Mouse (Mus musculus) forebrain, embryonic 14.5 days (tissue): ENCODE data around the gene Mrps9. TPM values are rescaled to one million over a fixed set of nuclear protein-coding genes. Genes with fewer than 3 reads are reported as not detected.
"Not testable (repeated sequence)": the region's sequence is repeated elsewhere in the genome, so short reads cannot be mapped to it uniquely, and the experiment has no call there.

Experiments used
- ATAC-seq: fragments of 200-750 bp; cut with Nextera tagmentation; 2 replicates; pipeline ENCODE4 v1.8.0; 2017; ENCODE audit warnings: mild to moderate bottlenecking, moderate library complexity
- DNase-seq: peaks from one replicate; pipeline ENCODE4 v3.0.0-alpha.2; 2015; ENCODE audit warnings: low spot score
- H3K27ac ChIP-seq: fragments of 300-500 bp; sonication (generic); 2 replicates; pipeline ENCODE4 v1.5.1; 2014; ENCODE audit warnings: low read depth, mild to moderate bottlenecking, control low read depth, low read length, moderate library complexity
- H3K27me3 ChIP-seq: fragments of 300-500 bp; sonication (generic); replicated peaks from 2 replicates; pipeline ENCODE4 v1.6.1; 2014; ENCODE audit warnings: low read length, control low read depth, mixed read lengths; ENCODE audit not compliant: control insufficient read depth, insufficient read depth
- H3K36me3 ChIP-seq: fragments of 300-500 bp; sonication (generic); 2 replicates; pipeline ENCODE4 v1.6.1; 2014; ENCODE audit warnings: low read length, control low read depth; ENCODE audit not compliant: control insufficient read depth, insufficient read depth
- H3K4me1 ChIP-seq: fragments of 300-500 bp; sonication (generic); 2 replicates; pipeline ENCODE4 v1.6.1; 2014; ENCODE audit warnings: antibody characterized with exemption, low read length, control low read depth; ENCODE audit not compliant: control insufficient read depth, insufficient read depth
- H3K4me2 ChIP-seq: fragments of 300-500 bp; sonication (generic); 2 replicates; pipeline ENCODE4 v1.6.1; 2014; ENCODE audit warnings: mild to moderate bottlenecking, control low read depth, low read length
- H3K4me3 ChIP-seq: fragments of 300-500 bp; sonication (generic); 2 replicates; pipeline ENCODE4 v1.5.1; 2014; ENCODE audit warnings: low read depth, low read length, control low read depth
- H3K9ac ChIP-seq: fragments of 300-500 bp; sonication (generic); 2 replicates; pipeline ENCODE4 v1.6.1; 2014; ENCODE audit warnings: mild to moderate bottlenecking, low read length, control low read depth, moderate library complexity
- H3K9me3 ChIP-seq: fragments of 300-500 bp; sonication (generic); replicated peaks from 2 replicates; pipeline ENCODE4 v1.6.1; 2016; ENCODE audit warnings: low read length, control low read depth, mixed read lengths; ENCODE audit not compliant: control insufficient read depth
- WGBS: fragments of 180-500 bp; shearing (Covaris S2); extraction: QIAGEN DNeasy Blood & Tissue Kit; methylation state at CpG from one replicate; pipeline ENCODE4 v1.1.7; 2014; 5-methylcytosine and 5-hydroxymethylcytosine counted together
- polyA plus RNA-seq: library from polyadenylated mRNA; unstranded; fragments of >200 nt; fragmentation: Nextera tagmentation; extraction: Ambion mirVana; gene quantifications from 2 replicates; pipeline ENCODE4 v1.2.1, GENCODE M21; 2014

Mrps9 gene
- polyA plus RNA-seq, 1 experiment from 2014 or later = 48.0 TPM

DNA sequence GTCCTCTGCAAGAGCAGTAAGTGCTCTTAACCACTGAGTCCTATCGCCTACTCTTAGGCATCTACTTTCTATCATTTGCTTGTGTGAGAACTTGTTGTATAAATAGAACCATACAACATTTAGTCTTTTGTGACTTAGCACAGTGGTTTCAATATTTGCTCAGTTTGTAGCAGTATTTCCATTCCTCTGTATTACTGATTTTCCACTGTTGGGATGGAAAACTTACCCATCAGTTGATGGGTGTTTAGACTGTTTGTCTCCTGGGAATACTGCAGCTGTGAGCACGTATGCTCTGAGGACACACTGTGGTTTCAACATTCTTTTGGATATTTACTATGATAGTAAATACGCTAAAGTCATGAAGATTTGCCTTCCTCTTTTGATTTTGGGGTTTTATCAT lies 16.2 kb downstream of the Mrps9 start:
- H3K27me3 ChIP-seq = no peaks in the 10 kb centered on the region
- 95% methylated on average over 3 of the region's 3 CpGs for WGBS
- H3K4me1 ChIP-seq = no peaks in the 10 kb centered on the region
- no peak overlapping the region for H3K4me2 ChIP-seq
- H3K27ac ChIP-seq = no peak overlapping the region
- DNase-seq = no peak
- H3K4me3 ChIP-seq = no peak overlapping the region
- H3K9me3 ChIP-seq = no peaks in the 10 kb centered on the region
- ATAC-seq = no peak
- peaks cover 18% of the 10 kb centered on the region; the same call in 1 of the 2 replicates for H3K36me3 ChIP-seq
- H3K9ac ChIP-seq = no peak overlapping the region

DNA sequence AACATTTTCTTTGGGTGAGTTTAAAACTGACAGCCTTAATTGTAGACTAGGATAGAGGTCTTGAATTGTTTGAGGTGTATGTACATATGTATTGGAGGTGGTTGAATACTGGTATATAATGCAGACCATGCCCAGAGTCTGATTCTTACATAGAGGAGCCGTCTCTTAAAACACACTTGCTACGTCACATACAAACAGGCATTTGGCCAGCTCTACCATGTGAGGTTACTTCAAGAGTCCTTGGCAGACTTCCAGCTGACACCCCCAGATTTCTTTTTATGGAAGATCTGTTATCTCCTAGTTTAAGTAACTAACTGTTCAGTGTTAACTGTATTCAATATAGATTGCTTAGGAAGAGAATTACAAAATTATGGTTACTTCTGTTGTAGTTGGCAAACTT lies 23.1 kb downstream of the Mrps9 start:
- peaks cover 5% of the 10 kb centered on the region; the same call in 1 of the 2 replicates for H3K4me1 ChIP-seq
- DNase-seq = peak; percentile 25
- no peak overlapping the region for H3K27ac ChIP-seq
- H3K36me3 ChIP-seq = no peaks in the 10 kb centered on the region
- no peak overlapping the region for H3K4me3 ChIP-seq
- WGBS = 62% methylated on average over 2 of the region's 2 CpGs
- H3K27me3 ChIP-seq = no peaks in the 10 kb centered on the region
- H3K4me2 ChIP-seq = no peak overlapping the region
- ATAC-seq = no peak
- no peak overlapping the region for H3K9ac ChIP-seq
- no peaks in the 10 kb centered on the region for H3K9me3 ChIP-seq

- no peak overlapping the region for H3K4me3 ChIP-seq
- H3K36me3 ChIP-seq = no peaks in the 10 kb centered on the region
- DNase-seq (no peak), ATAC-seq (no peak)
- no peak overlapping the region for H3K9ac ChIP-seq
- no peaks in the 10 kb centered on the region for H3K27me3 ChIP-seq
- no peak overlapping the region for H3K4me2 ChIP-seq
- peaks cover 5% of the 10 kb centered on the region; the same call in 1 of the 2 replicates for H3K4me1 ChIP-seq
- WGBS = 81% methylated on average over 5 of the region's 5 CpGs
- H3K9me3 ChIP-seq = no peaks in the 10 kb centered on the region
- H3K27ac ChIP-seq = no peak overlapping the region
These were observed 24.2 kb downstream of the Mrps9 start for GRCm38 (mm10) chr1:42875271-42875670.

DNA sequence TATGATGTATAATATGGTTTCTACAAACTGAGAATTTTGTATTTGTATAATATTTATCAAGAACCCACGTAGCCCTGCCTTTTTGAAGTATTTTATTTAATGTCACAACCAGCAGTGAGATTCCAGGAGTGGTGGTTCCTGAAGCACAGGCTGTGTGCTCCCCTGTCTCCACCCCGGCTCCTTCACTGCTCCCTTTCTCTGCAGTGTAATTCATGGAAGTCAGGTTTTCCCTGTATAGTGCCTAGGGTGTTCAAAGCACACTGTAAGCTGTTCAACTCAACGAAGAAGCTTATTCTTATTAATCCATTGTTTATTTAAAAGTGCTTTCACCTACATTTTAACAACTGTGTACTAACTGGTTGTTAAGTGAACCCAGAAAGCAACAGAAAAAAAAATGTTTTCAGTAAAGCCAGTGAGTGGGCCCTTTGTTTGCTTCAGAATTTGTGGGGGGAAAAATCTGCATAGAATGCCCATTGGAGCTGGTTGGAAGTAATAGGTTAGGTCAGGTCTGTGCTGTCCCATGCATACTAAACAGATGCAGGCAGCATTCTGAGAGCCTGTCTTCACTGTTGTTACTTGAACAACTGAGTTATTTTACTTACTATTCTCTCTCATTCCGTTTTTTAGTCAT lies 25.5 kb downstream of the Mrps9 start:
- WGBS = 58% methylated on average over 4 of the region's 4 CpGs

GRCm38 (mm10) chr1:42877264-42877663 lies 26.2 kb downstream of the Mrps9 start:
- Histone ChIP-seq H3K27me3 (no peaks in the 10 kb centered on the region), H3K4me2 (peak overlapping the region; percentile 25), H3K4me1 (peaks cover 5% of the 10 kb centered on the region; the same call in 1 of the 2 replicates), H3K36me3 (no peaks in the 10 kb centered on the region), H3K9me3 (no peaks in the 10 kb centered on the region), H3K27ac (peak overlapping the region; percentile 23; the same call in 1 of the 2 replicates), H3K4me3 (no peak overlapping the region), H3K9ac (peak overlapping the region; percentile 30; the same call in 1 of the 2 replicates)
- peak; percentile 72 for DNase-seq
- 49% methylated on average over 10 of the region's 10 CpGs for WGBS
- ATAC-seq = peak; percentile 86

More for the DNA sequence above, 25.5 kb downstream of the Mrps9 start:
- Histone ChIP-seq H3K36me3 (no peaks in the 10 kb centered on the region), H3K9ac (no peak overlapping the region), H3K4me3 (no peak overlapping the region), H3K4me1 (peaks cover 5% of the 10 kb centered on the region; the same call in 1 of the 2 replicates), H3K27me3 (no peaks in the 10 kb centered on the region), H3K9me3 (no peaks in the 10 kb centered on the region), H3K4me2 (peak overlapping the region; percentile 25; the same call in 1 of the 2 replicates), H3K27ac (peak overlapping the region; percentile 23; the same call in 1 of the 2 replicates)
- DNase-seq (peak; percentile 28), ATAC-seq (peak; percentile 53; the same call in 1 of the 2 replicates)

GRCm38 (mm10) chr1:42878851-42879250 lies 27.8 kb downstream of the Mrps9 start:
- Histone ChIP-seq H3K27me3 (no peaks in the 10 kb centered on the region), H3K9me3 (no peaks in the 10 kb centered on the region), H3K4me1 (peaks cover 5% of the 10 kb centered on the region; the same call in 1 of the 2 replicates), H3K4me3 (no peak overlapping the region), H3K9ac (no peak overlapping the region), H3K36me3 (no peaks in the 10 kb centered on the region), H3K4me2 (no peak overlapping the region), H3K27ac (no peak overlapping the region)
- ATAC-seq (no peak), DNase-seq (no peak)
- WGBS = 91% methylated on average over 5 of the region's 5 CpGs

DNA sequence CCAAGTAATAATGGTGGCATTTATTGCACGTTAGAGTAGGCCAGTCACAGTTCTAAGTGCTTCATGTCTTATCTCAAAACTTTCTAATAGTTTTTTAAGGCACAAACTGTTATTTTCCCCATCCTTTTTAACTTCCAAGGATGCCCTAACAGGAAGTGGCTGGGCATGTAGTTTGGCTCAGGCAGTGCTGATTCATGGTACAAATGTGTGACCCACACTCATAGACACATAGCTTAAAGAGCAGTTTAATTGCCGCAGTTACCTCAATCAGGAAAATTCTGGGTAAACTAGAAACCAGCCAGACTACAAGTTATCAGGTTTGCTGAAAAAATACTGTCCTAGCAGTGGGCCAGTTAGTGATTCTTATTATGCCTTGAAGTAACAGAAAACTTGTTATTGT lies 31.2 kb downstream of the Mrps9 start:
- H3K9ac ChIP-seq = no peak overlapping the region
- WGBS = 96% methylated on average over 2 of the region's 2 CpGs
- H3K4me3 ChIP-seq = no peak overlapping the region
- no peak overlapping the region for H3K27ac ChIP-seq
- H3K27me3 ChIP-seq = no peaks in the 10 kb centered on the region
- H3K9me3 ChIP-seq = no peaks in the 10 kb centered on the region
- DNase-seq = no peak
- H3K36me3 ChIP-seq = no peaks in the 10 kb centered on the region
- no peaks in the 10 kb centered on the region for H3K4me1 ChIP-seq
- ATAC-seq = no peak
- no peak overlapping the region for H3K4me2 ChIP-seq

GRCm38 (mm10) chr1:42883418-42883817 lies 32.4 kb downstream of the Mrps9 start:
- ATAC-seq, H3K9ac ChIP-seq, DNase-seq, H3K4me2 ChIP-seq, H3K4me3 ChIP-seq, H3K27me3 ChIP-seq, H3K27ac ChIP-seq, H3K4me1 ChIP-seq, H3K9me3 ChIP-seq, H3K36me3 ChIP-seq: not testable (repeated sequence)
- WGBS = 100% methylated on average over 1 of the region's 2 CpGs

DNA sequence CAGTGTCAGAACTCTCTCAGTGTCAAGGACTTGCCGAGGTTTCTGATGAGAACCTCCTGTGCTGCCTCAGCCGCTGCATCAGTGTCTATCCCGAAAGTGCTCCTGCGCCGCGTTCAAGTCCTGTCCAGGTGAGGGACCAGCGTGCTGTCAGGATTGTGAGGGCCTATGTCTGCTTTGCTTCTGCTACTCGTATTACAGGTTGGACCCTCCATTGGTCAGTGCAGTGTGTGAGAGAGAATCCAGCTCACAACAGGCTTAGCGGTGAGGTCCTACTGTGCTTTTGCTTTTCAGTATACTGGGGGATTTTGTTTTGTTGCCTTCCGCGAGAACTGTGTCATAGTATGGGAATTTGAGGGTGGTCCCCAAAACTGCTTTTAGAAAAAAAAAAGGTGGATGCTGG lies 36.8 kb downstream of the Mrps9 start:
- Histone ChIP-seq H3K9me3 (no peaks in the 10 kb centered on the region), H3K9ac (no peak overlapping the region), H3K4me1 (peaks cover 11% of the 10 kb centered on the region), H3K4me2 (no peak overlapping the region), H3K27me3 (no peaks in the 10 kb centered on the region), H3K36me3 (peaks cover 2% of the 10 kb centered on the region; the same call in 1 of the 2 replicates), H3K4me3 (no peak overlapping the region), H3K27ac (no peak overlapping the region)
- 80% methylated on average over 11 of the region's 11 CpGs for WGBS
- no peak for ATAC-seq
- no peak for DNase-seq
